Mouse (Mus musculus) heart, embryonic 14.5 days (tissue): ENCODE data around the gene Tns1. TPM values are rescaled to one million over a fixed set of nuclear protein-coding genes. Genes with fewer than 3 reads are reported as not detected.
A peak's percentile ranks its signal among the peaks of the same experiment; 100 is the strongest.

Experiments used
- ATAC-seq: fragments of 200-750 bp; cut with Nextera tagmentation; 2 replicates; pipeline ENCODE4 v1.8.0; 2017; ENCODE audit warnings: low read depth, moderate TSS enrichment; ENCODE audit not compliant: insufficient number of reproducible peaks, insufficient read depth, low FRiP score
- H3K27ac ChIP-seq, 2 experiments: fragments of 200-500 bp in 1 of 2; fragments of 300-500 bp in 1 of 2; sonication (generic) in 1 of 2; replicated peaks in 1 of 2; 2 replicates each; pipeline ENCODE4 v1.5.1; 2012 to 2014; ENCODE audit warnings: low read depth in 2 of 2, low read length in 2 of 2, control low read depth in 1 of 2, mild to moderate bottlenecking in 1 of 2, mixed read lengths in 1 of 2; ENCODE audit not compliant: control insufficient read depth in 1 of 2, insufficient read depth in 1 of 2
- H3K27me3 ChIP-seq: fragments of 300-500 bp; sonication (generic); 2 replicates; pipeline ENCODE4 v1.6.1; 2014; ENCODE audit warnings: mild to moderate bottlenecking, low read length, control low read depth; ENCODE audit not compliant: control insufficient read depth, insufficient read depth
- H3K36me3 ChIP-seq: fragments of 300-500 bp; sonication (generic); 2 replicates; pipeline ENCODE4 v1.6.1; 2014; ENCODE audit warnings: mild to moderate bottlenecking, control low read depth, low read length, mixed read lengths; ENCODE audit not compliant: control insufficient read depth, insufficient read depth
- H3K4me1 ChIP-seq, 2 experiments: fragments of 200-500 bp in 1 of 2; fragments of 300-500 bp in 1 of 2; sonication (generic) in 1 of 2; 2 replicates each; pipeline ENCODE4 v1.6.1; 2012 to 2014; ENCODE audit warnings: low read length in 2 of 2, control low read depth in 1 of 2, mixed read lengths in 1 of 2; ENCODE audit not compliant: control insufficient read depth in 2 of 2, insufficient read depth in 2 of 2
- H3K4me2 ChIP-seq: fragments of 300-500 bp; sonication (generic); 2 replicates; pipeline ENCODE4 v1.6.1; 2014; ENCODE audit warnings: mild to moderate bottlenecking, low read length
- H3K4me3 ChIP-seq, 2 experiments: fragments of 200-500 bp in 1 of 2; fragments of 300-500 bp in 1 of 2; sonication (generic) in 1 of 2; 2 replicates each; pipeline ENCODE4 v1.5.1; 2012 to 2014; ENCODE audit warnings: low read length in 2 of 2, mild to moderate bottlenecking in 2 of 2, control low read depth in 1 of 2, low read depth in 1 of 2, moderate library complexity in 1 of 2; ENCODE audit not compliant: control insufficient read depth in 1 of 2, insufficient read depth in 1 of 2
- H3K9ac ChIP-seq: fragments of 300-500 bp; sonication (generic); 2 replicates; pipeline ENCODE4 v1.6.1; 2014; ENCODE audit warnings: mild to moderate bottlenecking, low read length
- H3K9me3 ChIP-seq: fragments of 300-500 bp; sonication (generic); 2 replicates; pipeline ENCODE4 v1.6.1; 2016; ENCODE audit warnings: low read length, control low read depth; ENCODE audit not compliant: control insufficient read depth
- WGBS: fragments of 180-500 bp; shearing (Covaris S2); extraction: QIAGEN DNeasy Blood & Tissue Kit; methylation state at CpG from one replicate; pipeline ENCODE4 v1.1.7; 2014; 5-methylcytosine and 5-hydroxymethylcytosine counted together
- polyA plus RNA-seq: library from polyadenylated mRNA; unstranded; fragments of >200 nt; fragmentation: Nextera tagmentation; extraction: Ambion mirVana; gene quantifications from 2 replicates; pipeline ENCODE4 v1.2.1, GENCODE M21; 2014

Gene Tns1
- polyA plus RNA-seq, 1 experiment from 2014 or later, result 125 TPM

DNA sequence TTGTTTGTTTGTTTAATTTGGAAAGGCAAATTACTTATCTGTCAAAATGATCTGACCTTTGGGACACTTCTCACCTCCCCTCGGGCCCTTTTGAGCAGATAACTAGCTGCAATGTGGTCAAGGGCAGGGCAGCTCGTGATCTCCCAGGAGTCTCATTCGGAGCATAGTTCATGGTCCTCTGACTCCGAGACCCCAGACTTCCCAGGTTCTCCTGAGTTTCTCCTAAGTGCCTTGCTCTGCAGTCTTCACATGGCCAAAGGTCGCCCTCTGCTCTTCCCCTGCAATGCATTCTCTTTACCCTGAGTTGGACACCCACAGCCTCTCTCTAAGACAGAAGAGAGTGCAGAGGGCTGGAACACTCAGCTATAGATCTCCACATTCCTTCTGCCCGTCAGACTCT, 29.0 kb downstream of the Tns1 start:
- no peak overlapping the region for H3K27ac ChIP-seq
- no peak overlapping the region for H3K4me2 ChIP-seq
- no peak for ATAC-seq
- H3K4me1 ChIP-seq, result peaks cover 41 to 59% of the 10 kb centered on the region in 2 experiments
- peaks cover 18% of the 10 kb centered on the region for H3K27me3 ChIP-seq
- no peak overlapping the region for H3K4me3 ChIP-seq
- no peaks in the 10 kb centered on the region for H3K36me3 ChIP-seq
- no peak overlapping the region for H3K9ac ChIP-seq
- H3K9me3 ChIP-seq, result no peaks in the 10 kb centered on the region
- WGBS, result 39% methylated on average over 6 of the region's 6 CpGs

DNA sequence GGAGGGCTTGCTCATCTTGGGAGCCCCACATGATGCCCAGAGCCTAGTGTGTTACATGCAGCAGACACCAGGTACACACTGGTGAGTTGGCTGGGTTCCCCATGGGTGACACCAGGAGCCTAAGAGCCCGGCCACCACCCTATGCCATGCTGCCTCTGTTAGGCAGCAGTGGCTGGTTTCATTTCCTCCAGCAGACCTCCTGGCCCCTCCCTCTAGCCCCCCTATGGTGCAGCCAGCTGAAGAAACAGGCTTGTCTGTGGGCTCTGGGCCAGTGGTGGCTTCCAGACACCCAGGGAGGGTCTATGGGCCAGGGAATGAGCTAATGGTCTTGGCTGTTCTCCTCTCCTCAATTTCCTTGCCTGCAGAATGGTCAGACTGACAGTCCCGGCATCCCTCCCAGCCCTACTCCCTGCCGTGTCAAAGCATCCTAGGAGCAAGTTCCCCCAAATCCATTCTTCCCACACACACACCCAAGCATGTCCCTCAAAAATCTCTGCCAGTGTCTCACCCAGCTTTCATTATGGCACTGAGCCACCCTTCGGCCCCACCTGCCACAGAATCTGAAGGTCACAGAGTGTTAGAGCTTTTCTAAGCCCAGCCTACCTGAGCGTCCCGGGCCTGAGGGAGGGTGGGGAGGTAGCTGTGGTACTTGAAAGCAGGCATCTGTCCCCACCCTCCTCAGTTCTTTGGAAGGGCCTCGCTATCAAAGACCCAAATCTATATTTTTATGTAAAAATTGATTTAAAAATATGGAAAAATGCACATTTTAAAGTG, 29.6 kb downstream of the Tns1 start:
- H3K36me3 ChIP-seq, result no peaks in the 10 kb centered on the region
- H3K4me2 ChIP-seq, result no peak overlapping the region
- ATAC-seq, result no peak
- peaks cover 12% of the 10 kb centered on the region for H3K27me3 ChIP-seq
- WGBS, result 46% methylated on average over 7 of the region's 7 CpGs
- H3K9me3 ChIP-seq, result no peaks in the 10 kb centered on the region
- H3K4me3 ChIP-seq, result no peak overlapping the region
- no peak overlapping the region for H3K9ac ChIP-seq
- peaks cover 44 to 58% of the 10 kb centered on the region in 2 experiments for H3K4me1 ChIP-seq
- H3K27ac ChIP-seq, result no peak overlapping the region

DNA sequence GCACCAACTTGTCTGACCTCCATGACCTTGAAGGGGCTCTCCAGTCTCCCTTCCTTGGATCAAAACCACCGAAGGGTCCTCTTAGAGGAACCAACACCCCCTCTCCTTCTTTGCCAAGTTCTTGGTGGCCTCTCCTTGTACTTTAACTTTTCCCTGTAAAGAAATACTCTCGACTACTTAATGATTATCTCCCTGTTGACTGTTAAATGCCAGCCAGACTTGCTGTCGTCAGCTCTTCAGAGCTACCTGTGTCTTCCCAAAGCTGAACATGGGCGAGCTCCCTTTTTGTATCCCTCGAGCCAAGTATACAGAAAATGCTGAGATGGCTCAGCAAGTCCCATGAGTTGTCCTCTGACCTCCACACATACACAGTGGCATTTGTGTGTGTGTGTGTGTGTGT, 30.8 kb downstream of the Tns1 start:
- ATAC-seq, result no peak
- no peak overlapping the region for H3K27ac ChIP-seq
- H3K4me3 ChIP-seq, result no peak overlapping the region
- 63% methylated on average over 5 of the region's 5 CpGs for WGBS
- H3K4me2 ChIP-seq, result no peak overlapping the region
- H3K9ac ChIP-seq, result no peak overlapping the region
- no peaks in the 10 kb centered on the region for H3K9me3 ChIP-seq
- H3K4me1 ChIP-seq, result peaks cover 39 to 46% of the 10 kb centered on the region in 2 experiments
- peaks cover 9% of the 10 kb centered on the region for H3K27me3 ChIP-seq
- H3K36me3 ChIP-seq, result no peaks in the 10 kb centered on the region

DNA sequence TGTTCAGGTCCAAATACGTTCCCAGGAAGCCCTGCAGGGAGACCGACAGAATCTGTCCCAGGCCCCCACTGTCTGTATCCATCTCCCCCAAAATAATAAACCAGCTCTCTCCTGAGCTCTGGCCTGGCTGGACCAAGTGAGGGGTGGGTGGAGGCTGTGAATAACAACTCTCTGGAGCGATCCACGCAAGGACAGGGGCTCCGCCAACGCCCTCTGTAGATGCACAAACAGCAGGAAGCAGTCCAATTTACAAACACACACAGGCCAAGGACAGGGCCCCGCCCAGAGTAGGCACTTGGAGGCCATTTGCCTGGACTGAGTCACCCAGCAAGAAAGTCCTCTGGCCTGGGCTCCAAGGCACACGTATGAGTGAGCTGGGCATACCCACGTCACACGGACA, 32.0 kb downstream of the Tns1 start:
- H3K4me2 ChIP-seq, result no peak overlapping the region
- no peaks in the 10 kb centered on the region for H3K36me3 ChIP-seq
- no peak overlapping the region for H3K4me3 ChIP-seq
- no peak overlapping the region for H3K9ac ChIP-seq
- H3K4me1 ChIP-seq, result peaks cover 33 to 37% of the 10 kb centered on the region in 2 experiments
- no peaks in the 10 kb centered on the region for H3K9me3 ChIP-seq
- WGBS, result 63% methylated on average over 10 of the region's 10 CpGs
- H3K27ac ChIP-seq, result peak overlapping the region; percentile 35 to 37; a peak in 3 of 4 replicates
- no peak for ATAC-seq
- H3K27me3 ChIP-seq, result peaks cover 5% of the 10 kb centered on the region

DNA sequence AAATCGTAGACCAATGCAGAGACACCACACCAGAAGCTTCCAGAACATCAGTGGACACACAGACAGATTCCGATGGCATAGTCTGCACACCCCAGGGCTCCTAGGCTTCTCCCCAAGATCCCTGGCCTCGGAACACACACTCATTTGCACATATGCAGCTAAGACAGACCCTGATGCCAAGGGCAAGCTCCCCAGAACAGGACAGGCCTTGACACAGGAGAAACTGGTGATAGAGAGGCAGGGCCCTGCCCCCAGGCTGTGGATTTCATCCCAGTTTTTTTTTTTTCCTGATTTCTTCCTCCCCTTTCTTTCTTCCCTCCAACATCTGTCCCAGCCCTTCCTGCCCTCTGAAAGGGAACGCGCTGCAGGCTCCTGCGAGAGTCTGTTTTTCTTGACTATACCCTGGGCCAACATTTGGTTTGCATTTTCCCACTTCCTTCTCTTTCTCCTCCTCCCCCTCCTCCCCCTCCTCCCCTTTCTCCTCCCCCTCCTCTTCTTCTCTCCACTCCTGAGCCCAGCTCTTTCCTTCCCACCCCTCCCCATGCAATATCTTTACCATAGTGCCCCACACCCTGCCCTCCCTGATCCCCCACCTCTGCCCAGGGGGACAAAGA, 32.5 kb downstream of the Tns1 start:
- H3K27ac ChIP-seq, result peak overlapping the region; percentile 73 to 83
- no peak for ATAC-seq
- H3K4me2 ChIP-seq, result no peak overlapping the region
- 42% methylated on average over 6 of the region's 6 CpGs for WGBS
- H3K4me3 ChIP-seq, result no peak overlapping the region
- H3K4me1 ChIP-seq, result peaks cover 33 to 37% of the 10 kb centered on the region in 2 experiments
- H3K27me3 ChIP-seq, result 0 out of 2 replicates have a peak, but pooled peaks cover under 1% of the 10 kb centered on the region
- peak overlapping the region; percentile 47; the same call in 1 of the 2 replicates for H3K9ac ChIP-seq
- H3K9me3 ChIP-seq, result no peaks in the 10 kb centered on the region
- no peaks in the 10 kb centered on the region for H3K36me3 ChIP-seq

DNA sequence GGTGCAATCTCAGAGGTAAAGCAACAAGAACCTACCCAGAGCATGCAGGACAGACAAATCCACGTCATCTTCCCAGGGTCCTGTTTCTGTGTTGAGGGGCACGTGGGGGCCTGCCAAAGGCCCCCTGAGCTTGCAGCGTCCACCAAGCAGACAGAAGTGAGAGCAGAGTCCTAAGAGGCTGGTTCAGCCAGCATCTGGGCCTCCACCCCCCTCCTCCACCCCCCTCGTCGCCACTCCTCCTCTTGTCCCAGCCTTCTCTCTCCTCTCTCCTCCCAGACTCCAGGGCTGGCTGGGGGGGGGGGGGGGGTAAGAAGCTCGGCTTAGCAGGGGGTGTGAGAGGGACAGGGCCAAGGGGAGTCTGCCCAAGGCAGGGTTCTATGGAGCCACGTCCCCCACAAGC, 33.1 kb downstream of the Tns1 start:
- peak overlapping the region; percentile 73 to 83 for H3K27ac ChIP-seq
- peak overlapping the region; percentile 16 to 25 for H3K4me3 ChIP-seq
- WGBS, result 23% methylated on average over 6 of the region's 7 CpGs
- H3K9ac ChIP-seq, result peak overlapping the region; percentile 56
- peak overlapping the region; percentile 49 for H3K4me2 ChIP-seq
- H3K4me1 ChIP-seq, result peaks cover 33 to 36% of the 10 kb centered on the region in 2 experiments
- no peaks in the 10 kb centered on the region for H3K27me3 ChIP-seq
- H3K36me3 ChIP-seq, result no peaks in the 10 kb centered on the region
- H3K9me3 ChIP-seq, result no peaks in the 10 kb centered on the region
- no peak for ATAC-seq

DNA sequence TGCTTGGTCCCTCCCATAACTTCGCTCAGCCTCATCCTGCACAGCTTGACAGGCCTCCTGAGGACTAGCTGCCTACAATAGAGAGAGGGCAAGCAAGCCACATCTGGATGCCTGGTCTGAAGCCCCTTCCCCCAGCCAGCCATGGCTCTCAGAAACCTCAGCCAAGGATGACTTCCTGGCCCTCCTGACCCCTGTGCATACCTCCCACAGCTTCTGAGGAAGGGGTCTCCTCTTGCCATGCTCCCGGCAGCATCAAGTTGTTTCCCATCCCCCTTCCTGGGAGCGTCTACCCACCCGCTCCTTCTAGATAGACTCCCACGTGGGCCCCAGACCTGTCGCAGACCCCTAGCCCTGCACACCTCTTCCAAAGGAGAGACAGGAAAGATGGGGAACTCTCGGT, 33.9 kb downstream of the Tns1 start:
- Histone ChIP-seq H3K4me2 (peak overlapping the region; percentile 49), H3K27me3 (no peaks in the 10 kb centered on the region), H3K36me3 (no peaks in the 10 kb centered on the region), H3K27ac (no peak overlapping the region), H3K9ac (peak overlapping the region; percentile 56; the same call in 1 of the 2 replicates), H3K4me3 (peak overlapping the region; percentile 16 to 25; a peak in 3 of 4 replicates), H3K4me1 (peaks cover 26 to 30% of the 10 kb centered on the region in 2 experiments), H3K9me3 (no peaks in the 10 kb centered on the region)
- 44% methylated on average over 7 of the region's 7 CpGs for WGBS
- ATAC-seq, result no peak
